Mouse (Mus musculus) telencephalon, adult 2 months (tissue): Measurements from ENCODE around the gene Sae1.
A peak's percentile ranks its signal among the peaks of the same experiment; 100 is the strongest.
"Not testable (repeated sequence)": the region's sequence is repeated elsewhere in the genome, so short reads cannot be mapped to it uniquely, and the experiment has no call there.

Source experiments
- DNase-seq: peaks from one replicate; pipeline ENCODE4 v3.0.0-alpha.2; 2011; ENCODE audit warnings: low read depth, low spot score

Sae1 gene

GRCm38 (mm10) chr7:16310020-16310520 lies 77.5 kb downstream of the Sae1 start:
- DNase-seq = no peak

GRCm38 (mm10) chr7:16309318-16310019 lies 78.1 kb downstream of the Sae1 start:
- DNase-seq = no peak

GRCm38 (mm10) chr7:16308555-16309317 lies 78.9 kb downstream of the Sae1 start:
- no peak for DNase-seq

- not testable (repeated sequence) for DNase-seq
Measured at GRCm38 (mm10) chr7:16308093-16308492, 79.5 kb downstream of the Sae1 start, which contains the start of gene Bbc3. Bbc3 (plus strand) TSS chr7:16308393.

- DNase-seq = not testable (repeated sequence)
Measured at GRCm38 (mm10) chr7:16307141-16307540, 80.5 kb downstream of the Sae1 start.

GRCm38 (mm10) chr7:16299419-16300035 lies 88.1 kb downstream of the Sae1 start:
- DNase-seq = peak; percentile 87

- DNase-seq = no peak
Measured at GRCm38 (mm10) chr7:16298927-16299326, 88.7 kb downstream of the Sae1 start.

- DNase-seq = no peak
Measured at GRCm38 (mm10) chr7:16297616-16298015, 90.0 kb downstream of the Sae1 start.

- peak; percentile 73 for DNase-seq
Measured at GRCm38 (mm10) chr7:16296766-16297390, 90.7 kb downstream of the Sae1 start.

GRCm38 (mm10) chr7:16296146-16296545 lies 91.5 kb downstream of the Sae1 start:
- DNase-seq = no peak

GRCm38 (mm10) chr7:16295321-16295900 lies 92.2 kb downstream of the Sae1 start:
- DNase-seq = peak; percentile 86

GRCm38 (mm10) chr7:16294837-16295236 lies 92.8 kb downstream of the Sae1 start:
- peak; percentile 80 for DNase-seq

- DNase-seq = no peak
Measured at GRCm38 (mm10) chr7:16294346-16294745, 93.3 kb downstream of the Sae1 start.

- DNase-seq = no peak
Measured at GRCm38 (mm10) chr7:16287791-16288190, 99.8 kb downstream of the Sae1 start.

- DNase-seq = no peak
Measured at GRCm38 (mm10) chr7:16287016-16287415, 100.6 kb downstream of the Sae1 start.

- peak; percentile 96 for DNase-seq
Measured at GRCm38 (mm10) chr7:16286026-16286961, 101.3 kb downstream of the Sae1 start, which contains the start of gene Ccdc9. Ccdc9 (minus strand) TSS chr7:16286795.

- no peak for DNase-seq
Measured at GRCm38 (mm10) chr7:16285450-16286025, 102.1 kb downstream of the Sae1 start.

- no peak for DNase-seq
Measured at GRCm38 (mm10) chr7:16284904-16285303, 102.7 kb downstream of the Sae1 start.

GRCm38 (mm10) chr7:16284001-16284400 lies 103.6 kb downstream of the Sae1 start:
- DNase-seq = no peak

GRCm38 (mm10) chr7:16282334-16282733 lies 105.3 kb downstream of the Sae1 start:
- DNase-seq = no peak
